Mouse (Mus musculus) mouse embryonic stem cell (cell line): ENCODE measurements around the gene Alpk3.
"Not testable (repeated sequence)": the region's sequence is repeated elsewhere in the genome, so short reads cannot be mapped to it uniquely, and the experiment has no call there.

ENCODE experiments used
- in situ Hi-C, 2 experiments: fragments of 300-500 bp; cut with MboI; formaldehyde crosslinking; loops; 1 replicate in 1 of 2; 3 replicates in 1 of 2; pipeline ENCODE4 v1.14.3; 2019 to 2020; ENCODE audit warnings: low sequenced_read_pairs in 2 of 2, low pct_unique_long_range_greater_than_20kb in 1 of 2, mixed read lengths in 1 of 2; ENCODE audit not compliant: unreplicated experiment in 1 of 2

Gene Alpk3

DNA sequence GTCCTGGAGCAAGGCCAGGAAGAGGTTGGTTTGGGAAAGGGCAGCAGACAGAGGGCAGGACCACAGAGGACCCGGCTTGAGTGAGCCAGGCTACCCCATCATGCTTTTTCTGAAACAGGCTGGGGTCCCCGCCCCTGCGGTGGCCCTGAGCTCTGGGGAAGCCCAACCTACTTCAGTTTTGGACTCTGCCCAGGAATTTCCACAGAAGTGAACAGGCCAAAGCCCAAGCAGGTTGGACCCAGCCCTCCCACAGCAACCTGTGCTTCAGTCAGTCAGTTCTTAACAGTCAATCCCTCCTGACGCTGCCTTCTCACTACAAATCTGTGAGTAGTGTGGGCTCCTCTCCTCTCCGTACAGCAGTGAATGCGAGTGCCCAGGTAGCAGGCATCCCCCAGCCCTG lies 57.2 kb downstream of the Alpk3 start, which contains the start of gene Slc28a1:
Slc28a1 (plus strand) TSS at position 245 of the 400 bp plus-strand sequence.
- in situ Hi-C loops = no loop called here

DNA sequence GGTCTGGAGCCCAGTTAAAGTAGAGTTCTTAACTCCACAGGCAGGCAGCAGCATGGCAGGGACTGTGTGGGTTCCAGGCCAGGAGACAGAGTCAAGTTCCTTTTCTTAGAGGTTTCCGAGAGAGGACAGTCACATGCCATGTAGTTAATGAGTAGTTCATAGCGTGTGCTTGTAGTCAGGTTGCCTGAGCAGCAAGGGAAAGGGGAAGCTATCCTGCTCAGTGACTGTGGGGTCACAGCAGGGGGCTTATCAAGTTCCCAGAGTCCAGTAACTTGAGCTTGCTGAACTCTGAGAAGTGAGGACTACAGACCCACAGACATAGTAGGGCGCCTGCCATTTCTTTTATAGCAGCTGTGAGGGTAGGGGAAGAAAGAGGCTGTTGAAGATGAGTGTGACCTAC lies 63.7 kb downstream of the Alpk3 start:
- in situ Hi-C loops = no loop called here

DNA sequence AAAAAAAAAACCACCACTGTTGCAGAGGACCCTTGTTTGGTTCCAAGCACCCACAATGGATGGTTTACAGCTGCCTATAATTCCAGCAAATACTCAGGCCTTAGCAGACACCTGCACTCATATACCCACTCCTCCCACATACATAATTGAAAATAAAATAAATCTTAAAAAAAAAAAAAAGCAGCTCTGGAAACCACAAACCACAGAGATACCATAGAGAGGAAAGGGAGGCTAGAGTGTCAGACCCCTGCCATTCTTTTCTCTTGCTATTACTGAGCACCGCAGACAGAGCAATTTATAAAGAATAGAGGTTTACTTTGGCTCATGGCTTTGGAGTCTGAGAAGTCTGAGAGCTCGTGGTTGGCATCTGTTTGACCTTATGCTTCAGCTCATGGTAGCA lies 65.4 kb downstream of the Alpk3 start:
- in situ Hi-C loops = no loop called here

DNA sequence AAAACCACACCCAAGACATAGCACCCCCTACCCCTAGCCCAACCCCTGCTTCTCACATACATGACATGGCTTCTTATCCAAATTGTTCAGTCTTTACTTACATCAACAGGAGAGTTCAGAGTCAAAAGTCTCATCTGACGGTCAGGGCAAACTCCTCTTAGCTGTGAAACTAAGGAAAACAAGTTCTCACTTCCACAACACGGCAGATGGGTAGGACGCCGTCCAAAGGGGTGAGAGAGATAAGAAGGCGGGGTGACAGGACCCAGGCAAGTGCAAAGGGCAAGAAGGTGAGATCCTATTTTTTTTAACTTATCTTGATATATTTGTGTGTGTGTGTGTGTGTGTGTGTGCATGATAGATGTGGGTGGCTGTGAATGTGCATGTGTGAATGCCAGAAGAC lies 66.2 kb downstream of the Alpk3 start:
- in situ Hi-C loops = no loop called here

DNA sequence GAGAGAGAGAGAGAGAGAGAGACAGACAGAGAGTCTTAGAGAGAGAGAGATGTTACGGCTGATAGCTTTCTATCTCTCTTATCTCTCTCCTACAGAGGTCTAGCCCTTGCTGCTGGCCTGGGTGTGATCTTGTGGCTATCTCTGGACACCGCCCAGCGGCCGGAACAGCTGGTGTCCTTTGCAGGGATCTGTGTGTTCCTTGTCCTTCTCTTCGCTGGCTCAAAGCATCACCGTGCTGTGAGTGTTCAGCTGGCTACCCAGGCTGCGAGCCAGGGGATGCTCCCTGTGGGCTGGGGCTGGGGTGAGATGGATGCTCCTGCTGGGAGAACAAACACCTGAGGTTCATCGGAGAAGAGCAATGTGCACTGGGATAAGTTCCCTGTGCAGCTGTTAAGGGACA lies 67.4 kb downstream of the Alpk3 start:
- in situ Hi-C loops = no loop called here

DNA sequence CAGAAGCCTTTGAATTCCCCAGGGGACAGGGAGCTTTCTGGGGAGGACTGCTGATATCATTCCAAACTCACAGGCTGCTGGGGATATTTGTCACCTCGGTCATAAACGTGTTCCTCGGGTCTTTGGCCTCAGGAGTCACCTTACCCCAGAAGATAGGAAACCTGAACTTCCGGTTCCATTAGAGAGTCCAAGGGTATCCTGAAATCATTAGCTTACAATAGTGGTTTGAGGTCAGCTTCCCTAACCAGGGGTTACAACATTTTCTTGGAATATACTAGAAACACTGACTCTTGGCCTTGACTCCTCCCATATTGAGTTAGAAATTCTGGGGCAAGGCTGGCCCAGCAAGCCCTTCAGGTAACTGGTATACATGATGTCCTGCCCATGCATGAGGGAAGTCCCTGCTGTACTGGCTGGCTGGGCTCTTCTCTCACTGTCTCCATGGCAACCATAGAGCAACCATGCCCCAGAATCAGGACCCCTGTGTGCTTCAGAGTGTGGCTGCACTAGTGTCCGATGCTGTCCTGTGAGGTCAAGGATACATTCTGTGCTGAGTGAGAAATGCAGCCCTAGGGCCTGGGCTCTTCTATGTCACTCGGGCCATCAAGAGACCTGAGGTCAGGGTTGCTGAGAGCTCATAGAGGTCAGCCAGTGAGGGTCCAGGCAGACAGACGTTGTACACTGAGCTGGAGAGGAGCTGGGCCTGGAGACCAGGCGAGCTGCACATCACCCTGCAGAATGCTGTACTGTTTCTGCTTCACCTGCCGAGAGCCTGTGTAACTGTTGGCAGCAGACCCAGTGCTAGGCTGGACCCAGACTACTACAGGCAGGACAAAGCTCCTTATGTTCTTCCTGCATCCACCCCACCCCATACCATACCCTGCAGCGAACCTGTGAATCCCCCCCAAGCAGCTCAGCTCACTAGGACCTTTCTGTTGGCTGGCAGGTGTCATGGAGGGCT lies 68.1 kb downstream of the Alpk3 start:
- in situ Hi-C loops = no loop called here

DNA sequence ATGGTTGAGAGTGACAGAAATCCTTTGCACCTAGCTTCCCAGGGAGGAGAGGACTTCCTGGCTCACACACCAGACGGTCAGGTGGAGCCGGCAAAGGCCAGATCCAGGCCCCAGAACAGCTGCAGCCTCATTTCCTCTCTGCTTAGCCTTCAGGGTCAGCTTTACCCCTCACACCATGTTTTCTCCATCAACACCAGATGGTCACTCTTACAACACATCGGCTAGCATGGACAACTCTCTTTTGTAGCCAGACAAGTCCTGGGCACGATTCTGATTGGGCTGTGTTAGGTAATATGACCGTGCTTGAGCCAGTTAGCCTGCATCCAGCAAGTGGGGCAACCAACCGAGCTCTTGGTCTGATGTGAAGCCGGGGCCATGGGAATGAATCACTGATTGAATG lies 74.5 kb downstream of the Alpk3 start:
- in situ Hi-C loops = no loop called here

DNA sequence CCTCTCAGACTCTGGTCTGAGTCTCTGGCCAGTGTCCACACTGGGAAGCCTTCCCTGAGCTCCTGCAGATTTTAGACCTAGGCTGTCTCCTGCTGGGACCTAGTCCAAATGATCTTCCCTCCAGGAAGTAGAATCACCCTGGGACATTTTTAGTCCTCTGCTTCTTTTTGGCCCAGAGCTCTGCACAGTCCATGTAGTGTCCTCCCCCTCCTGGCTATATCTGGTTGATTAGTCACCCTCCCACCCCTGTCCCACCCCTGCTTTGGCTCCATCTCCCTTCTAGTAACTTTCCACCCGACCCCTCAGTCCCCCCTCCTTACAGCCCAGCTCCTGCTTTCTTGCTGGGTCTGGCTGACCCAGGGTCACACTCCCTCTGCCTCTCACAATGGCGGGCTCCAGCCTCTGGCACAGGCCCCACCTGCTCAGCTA lies 75.5 kb downstream of the Alpk3 start:
- in situ Hi-C loops = no loop called here

DNA sequence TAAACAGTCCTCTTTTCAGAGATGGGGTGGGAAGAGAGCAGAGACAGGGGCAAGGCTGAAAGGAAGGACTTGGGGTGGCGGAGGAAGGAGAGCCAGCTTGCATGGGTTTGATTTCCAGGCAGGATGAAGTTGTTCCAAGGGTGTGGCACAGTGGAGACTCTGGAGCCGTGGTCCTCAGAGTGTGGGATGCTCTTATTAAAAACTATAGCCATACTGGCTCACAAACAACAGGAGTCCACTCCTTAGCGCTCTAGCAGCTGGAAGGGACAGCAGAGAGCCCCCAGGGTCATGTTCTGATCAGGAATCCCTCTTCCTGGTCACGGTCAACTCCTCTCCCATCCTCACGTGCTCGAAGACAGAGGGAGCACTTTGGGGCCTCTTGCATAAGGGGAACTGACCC lies 76.0 kb downstream of the Alpk3 start:
- in situ Hi-C loops = no loop called here

DNA sequence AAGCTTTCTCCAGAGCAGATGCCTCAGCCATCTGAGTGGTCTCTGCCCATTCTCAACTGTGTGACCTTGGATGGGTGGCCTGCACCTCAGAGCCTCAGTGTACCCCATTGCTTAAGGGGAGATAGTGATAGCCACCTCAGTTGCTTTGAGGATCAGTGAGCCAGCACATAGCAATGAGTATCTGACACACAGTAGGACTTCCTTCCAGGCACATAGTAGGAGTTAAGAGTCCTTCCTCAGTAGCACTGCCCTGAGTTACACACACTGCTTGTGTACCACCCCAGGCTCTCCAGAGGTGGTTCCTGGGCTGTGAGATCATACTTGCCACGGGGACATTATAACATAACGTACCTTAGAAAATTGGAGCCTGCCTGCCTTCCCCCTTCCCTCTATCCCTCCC lies 76.5 kb downstream of the Alpk3 start:
- in situ Hi-C loops = no loop called here

DNA sequence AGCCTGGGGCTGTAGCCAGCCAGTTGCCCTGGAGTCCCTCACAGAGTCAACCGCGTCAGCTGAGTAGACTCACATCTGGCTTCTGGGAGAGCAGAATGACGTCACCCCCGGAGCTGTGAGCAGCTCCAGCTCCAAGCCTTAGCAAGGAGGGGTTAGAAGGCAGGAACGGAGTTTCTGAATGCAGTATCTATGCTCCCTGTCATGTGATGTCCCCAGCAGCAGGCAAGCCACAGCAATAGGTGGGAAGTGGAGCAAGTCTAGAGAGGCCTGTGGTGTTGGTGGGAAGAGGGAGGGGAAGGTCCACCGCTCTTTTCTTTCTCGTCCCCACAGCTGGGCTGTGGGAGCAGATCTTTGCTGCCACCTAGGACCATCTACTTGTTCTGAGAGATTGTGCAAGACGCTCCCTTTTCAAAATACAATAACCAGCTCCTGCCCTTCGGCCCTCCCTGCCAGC lies 77.2 kb downstream of the Alpk3 start:
- in situ Hi-C loops = no loop called here

DNA sequence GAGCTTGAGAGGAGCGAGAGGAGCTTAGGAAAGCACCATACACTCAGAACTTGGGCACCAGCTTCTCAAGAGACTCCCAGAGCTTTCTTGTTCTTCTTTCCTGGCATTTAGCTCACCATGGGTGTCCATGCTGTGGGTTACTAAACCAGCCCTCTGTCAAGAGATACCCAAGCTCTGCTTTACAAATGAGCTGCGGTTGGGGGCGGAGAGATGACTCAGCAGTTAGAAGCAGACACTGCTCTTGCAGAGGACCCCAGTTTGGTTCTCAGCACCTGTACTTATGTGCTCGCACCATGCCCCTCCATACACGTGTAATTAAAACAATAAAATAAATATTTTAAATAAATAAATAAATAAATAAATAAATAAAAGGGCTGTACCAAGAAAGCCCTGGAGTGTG lies 79.9 kb downstream of the Alpk3 start:
- in situ Hi-C loops = no loop called here

DNA sequence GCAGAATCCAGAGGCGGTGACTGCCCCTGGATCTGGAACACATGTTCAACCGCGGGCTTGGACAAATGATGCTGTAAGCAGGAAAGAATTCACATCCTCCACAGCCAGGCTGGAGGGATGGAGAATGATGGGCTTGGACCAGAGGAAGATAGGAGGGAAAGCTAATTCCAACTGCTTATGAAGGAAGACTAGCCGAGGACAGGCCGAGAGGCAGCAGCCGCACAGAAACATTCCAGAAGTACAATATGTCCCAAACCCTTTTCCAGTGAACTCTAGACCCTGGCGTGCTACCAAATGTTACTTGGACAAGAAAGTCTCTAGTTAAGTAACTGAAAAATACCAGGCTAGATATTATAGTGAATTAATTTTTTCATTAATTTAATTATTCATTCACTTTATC lies 81.7 kb downstream of the Alpk3 start:
- in situ Hi-C loops = no loop called here

DNA sequence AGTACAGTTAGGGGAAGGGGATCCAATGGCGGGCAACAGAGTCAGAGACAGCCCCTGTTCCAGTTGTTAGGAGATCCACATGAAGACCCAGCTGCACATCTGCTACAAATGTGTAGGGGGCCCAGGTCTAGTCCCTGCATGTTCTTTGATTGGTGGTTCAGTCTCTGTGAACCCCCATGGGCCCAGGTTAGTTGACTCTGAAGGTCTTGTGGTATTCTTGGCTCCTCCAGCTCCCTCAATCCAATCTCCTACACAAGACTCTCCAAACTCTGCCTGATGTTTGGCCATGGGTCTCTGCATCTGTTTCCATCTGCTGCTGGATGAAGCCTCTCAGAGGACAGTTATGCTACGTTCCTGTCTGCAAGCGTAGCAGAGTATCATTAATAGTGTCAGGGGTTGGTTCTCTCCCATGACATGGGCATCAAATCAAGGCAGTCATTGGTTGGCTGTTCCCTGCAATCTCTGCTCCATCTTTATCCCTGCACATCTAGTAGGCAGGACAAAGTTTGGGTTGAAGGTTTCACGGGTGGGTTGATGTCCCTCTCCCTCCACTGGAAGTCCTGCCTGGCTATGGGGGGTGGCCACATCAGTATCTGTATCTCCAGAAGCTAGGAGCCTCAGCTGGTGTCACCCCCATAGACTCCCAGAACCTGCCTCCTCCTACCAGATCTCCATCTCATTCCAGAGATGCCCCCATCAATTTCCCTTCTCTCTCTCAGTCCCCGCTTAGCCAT lies 82.4 kb downstream of the Alpk3 start:
- in situ Hi-C loops = no loop called here

DNA sequence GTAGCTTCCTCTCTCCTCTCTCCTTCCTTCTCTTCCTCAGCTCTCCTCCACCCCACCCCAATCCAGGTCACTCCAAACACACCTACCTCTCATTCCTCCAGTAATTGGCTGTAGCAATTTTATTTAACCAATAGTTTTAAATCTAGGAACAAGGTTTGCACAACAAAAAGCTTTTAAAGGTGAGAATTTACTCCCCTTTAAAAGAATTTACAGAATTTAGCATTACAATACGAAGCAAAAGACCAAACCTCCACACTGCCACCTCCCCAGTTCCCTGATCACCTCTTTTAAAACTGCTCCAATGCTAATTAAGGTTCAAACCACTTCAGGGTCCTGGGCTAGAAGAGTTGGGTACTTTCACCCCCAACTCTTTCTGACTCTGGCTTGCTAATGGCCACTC lies 84.1 kb downstream of the Alpk3 start:
- in situ Hi-C loops = no loop called here

DNA sequence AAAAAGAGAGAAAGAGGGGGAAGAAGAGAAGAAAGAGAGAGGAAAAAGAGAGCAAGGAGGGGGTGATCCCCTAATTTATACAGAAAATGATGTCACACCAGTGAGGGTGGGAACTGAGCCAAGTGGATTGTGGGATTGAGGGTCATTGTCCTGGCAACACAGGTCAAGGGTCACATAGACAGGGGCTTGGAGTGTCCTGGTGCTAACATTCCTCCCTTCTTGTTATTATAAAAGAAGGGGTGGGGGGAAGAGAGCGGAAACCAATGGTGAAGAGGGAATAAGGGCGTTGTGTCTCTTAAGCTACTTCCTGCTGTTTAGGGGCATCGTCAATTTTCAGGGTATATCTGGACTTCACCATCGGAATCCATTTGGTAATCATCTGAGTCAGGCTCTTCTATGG lies 85.7 kb downstream of the Alpk3 start:
- in situ Hi-C loops = not testable (repeated sequence)

DNA sequence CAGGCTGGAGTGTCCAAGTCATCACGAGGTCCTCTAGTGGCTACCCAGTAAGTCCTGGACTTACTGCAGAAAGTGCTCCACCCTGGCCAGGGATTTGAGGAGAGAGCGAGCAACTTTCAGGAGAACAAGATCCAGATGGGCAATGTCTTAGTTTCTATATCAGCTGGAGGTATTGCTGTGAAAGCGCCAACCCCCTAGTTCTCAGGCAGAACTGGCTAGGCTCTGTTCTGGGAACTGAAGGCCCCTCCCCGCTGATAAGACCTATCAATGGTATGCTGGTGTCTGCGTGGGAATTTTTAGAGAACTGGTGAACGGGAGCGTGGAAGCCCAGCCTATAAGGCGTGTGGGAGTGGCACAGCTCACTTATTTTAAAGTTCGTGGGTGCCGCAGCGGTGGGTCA lies 92.4 kb downstream of the Alpk3 start:
- in situ Hi-C loops = loop anchor here (5.0 to 25.0 kb wide), 4 partner anchors 72 to 265 kb away; no protein-coding TSS in a partner anchor

DNA sequence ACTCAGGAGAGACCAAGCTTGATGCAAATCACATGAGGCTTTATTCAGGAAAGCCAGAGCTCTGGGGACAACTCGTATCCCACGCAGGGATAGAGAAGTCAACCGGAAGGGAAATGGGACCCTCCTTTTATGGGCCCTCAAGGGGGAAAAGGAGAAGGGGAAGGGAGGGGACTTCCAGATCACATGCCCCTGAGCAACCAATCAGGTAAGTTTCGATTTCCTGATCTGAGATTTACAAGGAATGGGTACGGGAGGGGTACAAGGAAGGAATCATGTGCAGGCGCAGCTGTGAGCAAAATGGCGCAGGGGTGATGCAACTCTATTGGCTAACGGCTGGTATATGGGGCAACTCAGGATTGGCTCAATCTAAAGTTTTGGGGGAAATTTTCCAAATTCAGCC lies 93.8 kb downstream of the Alpk3 start:
- in situ Hi-C loops = loop anchor here (5.0 to 25.0 kb wide), 4 partner anchors 74 to 266 kb away; no protein-coding TSS in a partner anchor

DNA sequence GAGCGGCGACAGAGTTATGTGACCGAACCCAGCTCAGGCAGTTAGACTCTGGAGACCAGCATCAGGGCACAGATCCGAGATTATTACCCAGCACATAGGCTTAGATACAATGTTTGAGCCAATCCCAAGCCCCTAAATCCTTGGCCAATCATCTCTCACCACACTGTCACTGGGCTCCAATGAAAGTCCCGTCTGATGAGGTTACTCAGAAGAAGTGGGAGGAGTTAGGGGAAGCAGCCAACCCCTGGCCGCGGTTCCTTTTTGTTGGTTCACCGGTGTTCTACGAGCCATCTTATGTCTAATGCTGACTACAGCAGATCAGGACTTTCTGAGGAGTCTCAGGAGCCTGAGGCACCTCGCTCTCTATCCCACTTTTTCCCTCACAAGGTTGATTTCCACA lies 94.9 kb downstream of the Alpk3 start:
- in situ Hi-C loops = loop anchor here (5.0 to 25.0 kb wide), 4 partner anchors 75 to 268 kb away; no protein-coding TSS in a partner anchor
